Mouse (Mus musculus) ES-E14 (cell line): Measurements from ENCODE around the gene Rasgef1c.

Experiments
- CHD2 ChIP-seq: IDR thresholded peaks from 2 replicates; pipeline ENCODE4 v1.6.1; 2014; ENCODE audit warnings: mild to moderate bottlenecking, low read depth, low read length, inconsistent platforms
- HCFC1 ChIP-seq: IDR thresholded peaks from 2 replicates; pipeline ENCODE4 v1.6.1; 2012; ENCODE audit warnings: low read length, inconsistent platforms, borderline replicate concordance; ENCODE audit not compliant: insufficient read depth

DNA sequence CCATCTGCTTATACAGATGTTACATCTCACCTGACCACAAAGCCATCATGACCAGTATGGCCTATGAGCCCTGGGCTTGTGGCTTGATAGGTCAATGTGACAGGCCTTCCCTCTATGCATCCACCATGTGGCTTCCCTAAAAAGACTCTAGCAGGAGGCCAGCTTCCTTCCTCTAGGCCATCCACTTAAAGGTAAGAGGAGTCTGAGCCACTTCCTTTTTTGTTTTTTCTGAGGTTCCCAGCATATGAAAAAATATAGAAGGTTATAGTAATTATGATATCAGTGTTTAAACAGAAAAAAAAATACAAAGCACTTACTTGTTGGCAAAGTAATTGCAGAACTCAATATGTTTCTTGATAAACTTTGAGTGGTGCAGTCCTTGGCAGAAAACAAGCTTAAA is 117.2 kb downstream of the Rasgef1c start:
- no peak for TF ChIP-seq HCFC1
- no peak for TF ChIP-seq CHD2
